In the genomic region with DNA sequence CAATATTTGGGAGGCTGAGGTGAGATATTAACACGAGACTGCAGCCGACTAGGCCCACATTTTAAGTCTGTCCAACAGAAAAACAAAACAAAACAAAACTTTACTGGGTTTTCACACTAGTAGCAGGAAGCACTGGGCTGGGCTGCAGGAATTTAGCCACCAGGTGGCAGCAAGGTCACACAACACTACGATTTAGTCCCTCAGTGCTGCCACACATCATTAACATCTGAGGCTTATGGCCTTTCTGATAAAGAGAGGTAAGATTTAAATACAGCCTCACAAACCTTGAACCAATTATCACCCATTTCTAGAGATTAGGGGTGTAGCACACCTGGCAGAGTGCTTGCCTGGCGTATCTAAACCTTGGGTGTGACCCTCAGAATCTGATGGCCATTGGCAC, we compare ENCODE assay signal across 8 mouse cellular contexts. TPM values are rescaled to one million over a fixed set of nuclear protein-coding genes. Genes with fewer than 3 reads are reported as not detected.
DNase-seq lines count a peak whose midpoint lies in the region; ATAC-seq and TF ChIP-seq lines count a peak whose summit lies in the region.

No protein-coding gene starts in this region.

- 8% methylated on average over 4 of the region's 4 CpGs for WGBS in liver, postnatal 0 days (ENCODE audit: insufficient replicate concordance)

- H3K4me2 ChIP-seq in liver, postnatal 0 days (ENCODE audit: low read depth, low read length) = peak overlapping the region; percentile 89; the same call in 1 of the 2 replicates

- in situ Hi-C loops in Patski (cut with MboI; ENCODE audit: low pct_unique_long_range_greater_than_20kb) = loop anchor here (10.0 kb wide), 1 partner anchor 370 kb away; a partner anchor contains a TSS

- DNase-seq in CD4-positive, CD25-positive, alpha-beta regulatory T cell, adult 2 months (ENCODE audit: low read depth, low spot score) = peak; percentile 93
- DNase-seq in Patski (ENCODE audit: low read depth, low spot score) = no peak
- DNase-seq in gastrocnemius, postnatal 4 days (ENCODE audit: low spot score in 2 of 2) = peak; percentile 52 to 78
- peak; percentile 83 for DNase-seq in kidney, postnatal 14 days
- peak; percentile 88 for DNase-seq in liver, postnatal 0 days
- peak; percentile 94 for DNase-seq in retina, embryonic 14.5 days (ENCODE audit: low spot score)
- DNase-seq in thymus, postnatal 4 days = peak; percentile 89

- H3K9ac ChIP-seq in liver, postnatal 0 days (replicated peaks) = no peak overlapping the region

- no peaks in the 10 kb centered on the region for H3K9me3 ChIP-seq in liver, postnatal 0 days (ENCODE audit: low read length)

- no peak overlapping the region for H3K4me3 ChIP-seq in liver, postnatal 0 days (ENCODE audit: low read depth, low read length)

- CTCF ChIA-PET in Patski (lab: Charles Lee) = interaction anchor here (0.8 to 6.0 kb wide), 7 partner anchors 35 to 163 kb away, joined by 3 to 46 read pairs (median 12); a partner anchor contains a TSS

- H3K27ac ChIP-seq in liver, postnatal 0 days (ENCODE audit: low read depth) = peak overlapping the region; percentile 61; the same call in 1 of the 2 replicates

- POLR2A ChIA-PET in Patski (lab: Charles Lee) = interaction anchor here (0.6 to 2.5 kb wide), 3 partner anchors 26 to 175 kb away, joined by 3 to 12 read pairs (median 4); a partner anchor contains a TSS

- peaks cover 43% of the 10 kb centered on the region for H3K4me1 ChIP-seq in liver, postnatal 0 days (ENCODE audit: insufficient read depth)

- H3K36me3 ChIP-seq in liver, postnatal 0 days (replicated peaks; ENCODE audit: insufficient read depth, low read length) = peaks cover 5% of the 10 kb centered on the region

- ATAC-seq in Patski = peak; percentile 63
- ATAC-seq in common myeloid progenitor, adult 5-6 weeks (replicated peaks; ENCODE audit: low read depth, poor library complexity, severe bottlenecking) = peak; percentile 69
- ATAC-seq in liver, postnatal 0 days = peak; percentile 35

- no peak for TF ChIP-seq EP300 in liver, postnatal 0 days (IDR thresholded peaks at IDR 0.05; ENCODE audit: low read depth)

- H3K27me3 ChIP-seq in Patski = no peaks in the 10 kb centered on the region
- no peaks in the 10 kb centered on the region for H3K27me3 ChIP-seq in liver, postnatal 0 days (ENCODE audit: insufficient read depth, low read length)

- TF ChIP-seq CTCF in Patski (IDR thresholded peaks at IDR 0.05) = peak; percentile 97
- peak; percentile 98 for TF ChIP-seq CTCF in liver, postnatal 0 days (IDR thresholded peaks at IDR 0.05; ENCODE audit: low read depth)

RNA-seq across cellular contexts. Expression of a gene that starts 1.3 kb away (rescaled TPM):
- 24.0 TPM for polyA plus RNA-seq in Patski (2021)
- total RNA-seq in common myeloid progenitor, adult 5-6 weeks (2017) = 61.2 and 63.5 TPM in 2 replicates
- 10 to 100 TPM; 24.6 to 28.6 TPM for total RNA-seq in gastrocnemius, postnatal 4 days (2021)
- 19.2 and 21.5 TPM in 2 replicates for polyA plus RNA-seq in liver, postnatal 0 days (2015; fragmentation: Nextera tagmentation; extraction: Ambion mirVana)

RNA-seq across cellular contexts. Expression of a gene that starts 20.7 kb away (rescaled TPM):
- polyA plus RNA-seq in Patski (2021) = not detected
- total RNA-seq in common myeloid progenitor, adult 5-6 weeks (2017) = not detected in 2 replicates
- not detected for total RNA-seq in gastrocnemius, postnatal 4 days (2021)
- 0.09 TPM in 1 of 2 replicates, not detected in the other for polyA plus RNA-seq in liver, postnatal 0 days (2015; fragmentation: Nextera tagmentation; extraction: Ambion mirVana)

RNA-seq across cellular contexts. Expression of a gene that starts 40.7 kb away (rescaled TPM):
- 6.5 TPM for polyA plus RNA-seq in Patski (2021)
- not detected in 2 replicates for total RNA-seq in common myeloid progenitor, adult 5-6 weeks (2017)
- total RNA-seq in gastrocnemius, postnatal 4 days (2021) = 10 to 100 TPM; 23.1 to 27.4 TPM
- 3.0 TPM in 2 replicates for polyA plus RNA-seq in liver, postnatal 0 days (2015; fragmentation: Nextera tagmentation; extraction: Ambion mirVana)

RNA-seq across cellular contexts. Expression of a gene that starts 50.4 kb away (rescaled TPM):
- 70.4 TPM for polyA plus RNA-seq in Patski (2021)
- 29.9 and 37.2 TPM in 2 replicates for total RNA-seq in common myeloid progenitor, adult 5-6 weeks (2017)
- 10 to 100 TPM; 70.9 to 79.6 TPM for total RNA-seq in gastrocnemius, postnatal 4 days (2021)
- polyA plus RNA-seq in liver, postnatal 0 days (2015; fragmentation: Nextera tagmentation; extraction: Ambion mirVana) = 6.8 and 7.2 TPM in 2 replicates

RNA-seq across cellular contexts. Expression of a gene that starts 52.5 kb away (rescaled TPM):
- polyA plus RNA-seq in Patski (2021) = 94.5 TPM
- total RNA-seq in common myeloid progenitor, adult 5-6 weeks (2017) = 87.4 and 131 TPM in 2 replicates
- total RNA-seq in gastrocnemius, postnatal 4 days (2021) = 100 to 1,000 TPM in 1 of 2 experiments, 10 to 100 TPM in 1; 97.8 to 121 TPM
- polyA plus RNA-seq in liver, postnatal 0 days (2015; fragmentation: Nextera tagmentation; extraction: Ambion mirVana) = 28.1 and 32.6 TPM in 2 replicates

Comparison
In these comparisons a context has a peak if more than half of its experiments do, and no peak if none do; other contexts are left out.
1. RNA of a gene that starts 40.7 kb away (total RNA-seq): 23.1 to 27.4 TPM in gastrocnemius, postnatal 4 days; not detected in common myeloid progenitor, adult 5-6 weeks; every median in the first group is over 10 times any median in the second.
2. Peak in every context shown above with its lines, with median percentiles within 50 percentile points of each other: ATAC-seq.